Mouse (Mus musculus) CD8-positive naive resting alpha-beta T cell, adult 2 months (primary cell): Measurements from ENCODE around the gene Esd.

Experiments
- DNase-seq, 2 experiments: peaks; one replicate each; pipeline ENCODE4 v3.0.0; 2022; ENCODE audit warnings: low read depth in 2 of 2, low spot score in 2 of 2

Esd gene

GRCm38 (mm10) chr14:74792793-74793192 is 60.7 kb downstream of the Esd start:
- DNase-seq = no peak

GRCm38 (mm10) chr14:74794931-74795330 is 62.8 kb downstream of the Esd start:
- DNase-seq = no peak

- DNase-seq = no peak
Observed at GRCm38 (mm10) chr14:74797386-74798062, 65.4 kb downstream of the Esd start.

GRCm38 (mm10) chr14:74798063-74798890 is 66.2 kb downstream of the Esd start:
- no peak for DNase-seq
